ENCODE assay signal across 31 mouse cellular contexts in the genomic region with DNA sequence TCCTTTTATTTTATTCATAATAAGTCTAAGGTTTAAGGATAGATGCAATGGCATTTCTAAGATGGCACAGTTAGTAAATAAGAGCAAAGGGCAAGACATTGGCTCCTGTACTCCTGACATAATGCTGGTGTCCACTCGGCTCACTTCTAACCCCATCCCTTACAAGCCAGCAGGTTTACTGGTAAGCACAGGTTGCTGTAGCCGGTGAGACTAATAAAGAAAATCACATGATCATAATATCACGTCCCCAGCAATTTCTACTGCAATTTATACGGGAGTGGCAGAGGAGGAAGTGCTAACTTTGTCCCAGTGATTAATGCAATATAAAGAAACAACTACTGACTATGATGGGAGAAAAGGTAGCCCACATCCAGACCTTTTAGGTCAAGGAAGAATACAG.
"Had no signal": no experiment of that assay in that cellular context is flagged by ENCODE, and none has a peak within 500 bp of the region (broad histone marks: within the 10 kb centered on the region; RNA-seq: fewer than 3 reads in every experiment).

No protein-coding gene starts in this region.

- H3K9me3 ChIP-seq: limb, embryonic 10.5 days; limb, embryonic 12.5 days; limb, embryonic 13.5 days; limb, embryonic 15.5 days; liver, embryonic 12.5 days; liver, embryonic 13.5 days; liver, embryonic 15.5 days; lung, embryonic 15.5 days; megakaryocyte, embryonic 14.5 days; midbrain, embryonic 10.5 days; midbrain, embryonic 12.5 days; midbrain, embryonic 13.5 days; midbrain, embryonic 15.5 days had no signal

- H3K27me3 ChIP-seq: limb, embryonic 12.5 days; limb, embryonic 13.5 days; limb, embryonic 15.5 days; liver, embryonic 12.5 days; liver, embryonic 13.5 days; liver, embryonic 15.5 days; lung, embryonic 15.5 days; megakaryocyte, embryonic 14.5 days; midbrain, embryonic 12.5 days; midbrain, embryonic 13.5 days; midbrain, embryonic 15.5 days had no signal

- H3K4me3 ChIP-seq: limb, embryonic 10.5 days; limb, embryonic 12.5 days; limb, embryonic 13.5 days; limb, embryonic 15.5 days; liver, embryonic 12.5 days; liver, embryonic 13.5 days; liver, embryonic 15.5 days; lung, embryonic 15.5 days; megakaryocyte, embryonic 14.5 days; midbrain, embryonic 10.5 days; midbrain, embryonic 12.5 days; midbrain, embryonic 13.5 days; midbrain, embryonic 15.5 days; myocyte had no signal

- H3K4me2 ChIP-seq: limb, embryonic 12.5 days; limb, embryonic 13.5 days; limb, embryonic 15.5 days; liver, embryonic 11.5 days; liver, embryonic 12.5 days; liver, embryonic 13.5 days; liver, embryonic 15.5 days; lung, embryonic 14.5 days; lung, embryonic 15.5 days; midbrain, embryonic 11.5 days; midbrain, embryonic 12.5 days; midbrain, embryonic 13.5 days; midbrain, embryonic 15.5 days had no signal

- DNase-seq: left cerebral cortex, postnatal 4 days; liver; liver, embryonic 13.5 days; liver, postnatal 0 days; lung, adult 18-20 months; lung, adult 2 months; lung, embryonic 14.5 days; lung, postnatal 10 days; lung, postnatal 14 days; lung, postnatal 36 days; lung, postnatal 4 days; midbrain, embryonic 14.5 days had no signal

- H3K4me1 ChIP-seq: limb, embryonic 10.5 days; limb, embryonic 12.5 days; limb, embryonic 15.5 days; liver, embryonic 12.5 days; liver, embryonic 13.5 days; liver, embryonic 15.5 days; lung, embryonic 15.5 days; megakaryocyte, embryonic 14.5 days; midbrain, embryonic 10.5 days; midbrain, embryonic 12.5 days; midbrain, embryonic 13.5 days; midbrain, embryonic 15.5 days had no signal

- H3K27ac ChIP-seq: limb, embryonic 10.5 days; limb, embryonic 12.5 days; limb, embryonic 13.5 days; limb, embryonic 15.5 days; liver, embryonic 12.5 days; liver, embryonic 13.5 days; liver, embryonic 14.5 days; liver, embryonic 15.5 days; lung, embryonic 15.5 days; macrophage; midbrain, embryonic 10.5 days; midbrain, embryonic 12.5 days; midbrain, embryonic 13.5 days; midbrain, embryonic 15.5 days had no signal

- ATAC-seq: liver, embryonic 12.5 days; liver, postnatal 0 days; lung, postnatal 0 days; midbrain, embryonic 13.5 days; midbrain, embryonic 15.5 days; midbrain, embryonic 16.5 days had no signal

- H3K9ac ChIP-seq: limb, embryonic 12.5 days; limb, embryonic 13.5 days; limb, embryonic 15.5 days; liver, embryonic 12.5 days; liver, embryonic 13.5 days; liver, embryonic 14.5 days; liver, embryonic 15.5 days; liver, postnatal 0 days; lung, embryonic 14.5 days; lung, embryonic 15.5 days; midbrain, embryonic 12.5 days; midbrain, embryonic 13.5 days; midbrain, embryonic 15.5 days had no signal

- H3K36me3 ChIP-seq: limb, embryonic 10.5 days; limb, embryonic 12.5 days; limb, embryonic 13.5 days; limb, embryonic 15.5 days; liver, embryonic 12.5 days; liver, embryonic 13.5 days; liver, embryonic 15.5 days; lung, embryonic 15.5 days; midbrain, embryonic 10.5 days; midbrain, embryonic 12.5 days; midbrain, embryonic 13.5 days; midbrain, embryonic 15.5 days had no signal
